Comparison of ENCODE assay signal across 8 mouse cellular contexts in the genomic region with DNA sequence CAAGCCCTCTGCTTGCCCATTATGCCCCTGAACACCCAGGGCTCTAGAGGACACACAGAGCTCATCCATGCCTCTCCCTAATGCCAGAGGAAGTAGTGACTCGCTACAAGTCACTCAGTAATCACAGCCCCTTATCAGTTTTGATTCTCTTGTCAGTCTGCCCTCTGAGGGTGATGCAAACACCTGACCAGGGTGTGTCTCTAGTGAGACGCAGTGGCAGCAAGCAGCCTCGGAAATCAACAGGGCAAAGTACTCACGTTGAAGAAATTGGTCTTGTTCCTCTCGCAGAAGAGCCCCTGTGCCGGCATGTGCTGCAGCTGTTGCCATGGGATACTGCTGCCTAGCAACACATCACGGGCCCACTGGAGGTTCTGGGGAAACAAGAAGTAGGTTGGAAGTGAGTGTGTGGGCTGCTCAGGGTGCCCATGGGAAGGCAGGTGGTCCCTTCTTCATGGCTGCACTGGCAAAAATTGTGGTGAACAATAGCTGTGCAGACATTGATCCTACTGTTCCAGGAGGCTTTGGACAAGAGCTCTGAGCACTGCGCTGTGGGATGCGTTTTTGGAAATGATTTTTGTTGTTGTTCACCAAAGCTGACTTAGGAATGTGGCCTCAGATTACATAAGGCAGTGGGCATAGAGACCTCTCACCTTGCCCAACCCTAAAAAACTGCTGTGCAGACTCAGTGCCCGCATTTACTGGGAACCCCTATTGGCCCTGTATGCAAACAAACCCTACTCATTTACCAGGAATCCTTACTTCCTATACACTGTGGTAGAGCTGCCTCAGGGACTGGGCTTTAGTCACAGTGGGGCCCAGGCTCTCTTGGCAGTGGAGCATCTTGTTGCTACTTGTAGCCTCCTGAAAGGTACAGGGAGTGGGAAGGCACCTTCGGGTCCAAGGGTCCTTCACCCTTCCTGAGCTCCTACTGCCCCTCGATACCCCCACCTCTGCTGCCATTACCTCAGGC. TPM values are rescaled to one million over a fixed set of nuclear protein-coding genes. Genes with fewer than 3 reads are reported as not detected.
A peak's percentile ranks its signal among the peaks of the same experiment; 100 is the strongest.
DNase-seq lines count a peak whose midpoint lies in the region; ATAC-seq lines count a peak whose summit lies in the region.
"Had no signal": no experiment of that assay in that cellular context is flagged by ENCODE, and none has a peak within 500 bp of the region (broad histone marks: within the 10 kb centered on the region; RNA-seq: fewer than 3 reads in every experiment).

No protein-coding gene starts in this region.

- no peak overlapping the region for H3K4me3 ChIP-seq in midbrain, embryonic 16.5 days (ENCODE audit: low read depth, low read length)
- no peak overlapping the region for H3K4me3 ChIP-seq in heart, embryonic 10.5 days
- H3K4me3 ChIP-seq: lung, embryonic 15.5 days had no signal

- peak overlapping the region; percentile 80 for H3K27ac ChIP-seq in midbrain, embryonic 16.5 days (ENCODE audit: low read length)
- no peak overlapping the region for H3K27ac ChIP-seq in heart, embryonic 10.5 days
- H3K27ac ChIP-seq: lung, embryonic 15.5 days had no signal

- ATAC-seq in frontal cortex, adult (ENCODE audit: low TSS enrichment): peak; percentile 77
- peak; percentile 95 for ATAC-seq in midbrain, embryonic 16.5 days

- peak; percentile 64 for DNase-seq in embryo, embryonic 10.5 days (ENCODE audit: low spot score)
- DNase-seq in layer of hippocampus, postnatal 14 days (ENCODE audit: low spot score in 2 of 2): peak; percentile 76 to 89
- DNase-seq in thymus, postnatal 14 days: no peak
- DNase-seq in heart, embryonic 10.5 days (ENCODE audit: low spot score): no peak
- no peak for DNase-seq in T-cell, adult 2 months (ENCODE audit: low spot score)

- peaks cover 20% of the 10 kb centered on the region for H3K4me1 ChIP-seq in midbrain, embryonic 16.5 days (ENCODE audit: control insufficient read depth, insufficient read depth, low read length)
- H3K4me1 ChIP-seq in heart, embryonic 10.5 days: no peaks in the 10 kb centered on the region
- H3K4me1 ChIP-seq: lung, embryonic 15.5 days had no signal

- no peaks in the 10 kb centered on the region for H3K9me3 ChIP-seq in midbrain, embryonic 16.5 days (replicated peaks; ENCODE audit: control insufficient read depth, low read length, poor library complexity, severe bottlenecking)
- H3K9me3 ChIP-seq in heart, embryonic 10.5 days: no peaks in the 10 kb centered on the region
- H3K9me3 ChIP-seq: lung, embryonic 15.5 days had no signal

- H3K36me3 ChIP-seq in midbrain, embryonic 16.5 days (ENCODE audit: control insufficient read depth, insufficient read depth, low read length): peaks cover 7% of the 10 kb centered on the region
- H3K36me3 ChIP-seq in heart, embryonic 10.5 days: peaks cover 70% of the 10 kb centered on the region

- WGBS in midbrain, embryonic 16.5 days: 36% methylated on average over 12 of the region's 12 CpGs
- WGBS in heart, embryonic 10.5 days: 70% methylated on average over 12 of the region's 12 CpGs

- no peaks in the 10 kb centered on the region for H3K27me3 ChIP-seq in midbrain, embryonic 16.5 days (ENCODE audit: control insufficient read depth, insufficient read depth, low read depth, low read length)
- H3K27me3 ChIP-seq in heart, embryonic 10.5 days (ENCODE audit: insufficient read depth, poor library complexity, severe bottlenecking): no peaks in the 10 kb centered on the region
- H3K27me3 ChIP-seq: lung, embryonic 15.5 days had no signal

- H3K4me2 ChIP-seq in midbrain, embryonic 16.5 days (ENCODE audit: low read length): peak overlapping the region; percentile 1; the same call in 1 of the 2 replicates
- H3K4me2 ChIP-seq: lung, embryonic 15.5 days had no signal

- H3K9ac ChIP-seq in midbrain, embryonic 16.5 days (ENCODE audit: low read depth, low read length): peak overlapping the region; percentile 4; the same call in 1 of the 2 replicates
- H3K9ac ChIP-seq: lung, embryonic 15.5 days had no signal

RNA-seq across cellular contexts. Expression of gene Susd2, which starts 40.5 kb away (rescaled TPM):
- total RNA-seq in layer of hippocampus, postnatal 14 days (2021): 1 to 10 TPM; 2.1 to 2.4 TPM
- 3.1 and 4.9 TPM in 2 replicates for polyA plus RNA-seq in midbrain, embryonic 16.5 days (2015; fragmentation: Nextera tagmentation; extraction: Ambion mirVana)
- polyA plus RNA-seq in heart, embryonic 10.5 days (2016; fragmentation: Nextera tagmentation; extraction: Ambion mirVana): 1.3 and 1.4 TPM in 2 replicates

Comparison
In these comparisons a context has a peak if more than half of its experiments do, and no peak if none do; other contexts are left out.
1. DNase-seq: peak in embryo, embryonic 10.5 days (single experiment) and layer of hippocampus, postnatal 14 days (2 of 2); none in thymus, postnatal 14 days (single experiment), heart, embryonic 10.5 days (single experiment) and T-cell, adult 2 months (single experiment).